Mouse (Mus musculus) NIH3T3 (cell line): ENCODE results near the gene Arhgap8.
"Not testable (repeated sequence)": the region's sequence is repeated elsewhere in the genome, so short reads cannot be mapped to it uniquely, and the experiment has no call there.

Source experiments
- DNase-seq: peaks from one replicate; pipeline ENCODE4 v3.0.0-alpha.2; 2012; ENCODE audit warnings: low read depth

Gene Arhgap8

GRCm38 (mm10) chr15:84697611-84698011 is 22.2 kb upstream of the Arhgap8 start:
- DNase-seq, result no peak

DNA sequence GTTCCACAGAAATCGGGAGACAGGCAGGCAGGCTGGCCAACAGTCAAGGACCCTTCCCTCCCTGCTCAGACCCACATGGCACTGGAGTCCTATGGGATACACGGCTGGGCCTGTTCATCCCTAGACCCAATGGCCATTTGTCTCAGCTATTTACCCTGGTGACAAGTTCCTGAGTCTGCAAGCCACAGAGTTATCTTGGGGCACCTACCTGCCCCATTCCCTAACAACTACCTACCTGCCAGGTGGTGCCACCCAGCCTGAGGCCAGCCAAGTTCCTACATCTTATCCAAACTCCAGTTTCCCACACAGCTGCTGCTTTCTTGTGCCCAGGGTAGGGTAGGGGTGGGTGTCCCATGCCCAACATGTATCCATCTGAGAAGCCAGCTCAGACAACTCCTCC is 21.7 kb upstream of the Arhgap8 start:
- no peak for DNase-seq

GRCm38 (mm10) chr15:84700147-84700794 is 19.6 kb upstream of the Arhgap8 start:
- peak; percentile 75 for DNase-seq

GRCm38 (mm10) chr15:84701947-84702346 is 17.9 kb upstream of the Arhgap8 start:
- peak; percentile 67 for DNase-seq

DNA sequence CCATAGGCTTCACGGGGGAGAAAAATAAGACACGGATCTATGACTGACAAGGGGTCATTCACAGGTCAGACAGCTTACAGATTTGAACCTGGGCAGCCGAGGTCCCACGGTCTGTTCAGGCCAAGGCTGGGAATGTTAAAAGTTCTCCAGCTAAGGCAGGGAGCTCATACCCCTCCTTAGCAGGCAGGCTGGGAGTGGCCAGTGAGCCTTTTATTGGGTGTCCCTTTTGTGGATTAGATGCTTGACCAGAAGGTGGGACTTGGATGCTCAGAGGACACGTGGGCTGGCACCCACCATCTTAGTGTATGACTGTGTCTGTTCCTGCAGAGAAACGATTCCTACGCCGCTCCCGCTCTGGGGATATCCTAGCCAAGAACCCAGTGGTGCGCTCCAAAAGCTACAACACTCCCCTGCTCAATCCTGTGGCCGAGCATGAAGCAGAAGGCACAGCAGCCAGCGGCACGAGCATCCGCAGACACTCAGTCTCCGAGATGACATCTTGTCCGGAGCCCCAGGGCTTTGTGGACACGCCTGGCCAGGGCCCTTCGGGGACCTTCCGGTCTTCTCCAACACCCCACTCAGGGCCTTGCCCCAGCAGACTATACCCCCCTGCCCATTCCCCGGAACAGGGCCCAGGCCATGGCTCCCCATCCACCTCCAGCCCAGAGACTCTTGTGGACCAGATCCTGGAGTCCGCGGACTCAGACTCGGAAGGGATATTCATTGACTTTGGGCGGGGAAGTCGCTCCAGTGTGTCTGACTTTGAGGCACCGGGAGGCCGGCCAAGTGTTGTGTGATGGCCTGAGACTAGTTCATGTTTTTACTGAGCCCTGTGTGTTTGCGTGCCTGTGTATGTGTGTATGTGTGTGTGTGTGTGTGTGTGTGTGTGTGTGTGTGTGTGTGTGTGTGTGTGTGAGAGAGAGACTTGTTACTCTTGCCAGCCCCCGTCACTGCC is 17.2 kb upstream of the Arhgap8 start:
- no peak for DNase-seq

GRCm38 (mm10) chr15:84703992-84704391 is 15.9 kb upstream of the Arhgap8 start:
- DNase-seq, result no peak

GRCm38 (mm10) chr15:84705351-84705901 is 14.4 kb upstream of the Arhgap8 start:
- no peak for DNase-seq

- DNase-seq, result no peak
These were observed 12.8 kb upstream of the Arhgap8 start for GRCm38 (mm10) chr15:84706983-84707619.

GRCm38 (mm10) chr15:84712566-84713405 is 7.1 kb upstream of the Arhgap8 start:
- peak; percentile 60 for DNase-seq

- DNase-seq, result peak; percentile 89
These were observed 5.1 kb upstream of the Arhgap8 start for GRCm38 (mm10) chr15:84714730-84715129.

DNA sequence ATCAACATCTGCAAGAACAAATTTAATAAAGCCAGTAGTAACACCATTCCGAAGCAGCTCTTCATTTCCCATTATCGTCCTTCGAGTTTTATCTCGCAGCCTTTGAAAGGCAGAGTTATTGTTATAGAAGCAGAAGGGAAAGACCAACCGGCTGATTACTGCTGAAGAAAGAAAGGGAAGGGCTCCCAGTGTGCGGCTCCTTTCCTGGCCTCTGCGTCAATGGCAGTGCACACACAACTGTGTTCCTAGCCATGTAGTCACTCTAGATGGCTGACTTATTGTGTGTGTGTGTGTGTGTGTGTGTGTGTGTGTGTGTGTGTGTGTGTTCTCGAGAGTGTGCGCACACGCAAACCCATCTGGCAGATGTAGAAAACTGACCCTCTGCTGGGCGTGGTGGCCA is 4.7 kb upstream of the Arhgap8 start:
- no peak for DNase-seq

- DNase-seq, result not testable (repeated sequence)
These were observed 2.1 kb upstream of the Arhgap8 start for GRCm38 (mm10) chr15:84717570-84718270.

- DNase-seq, result no peak
These were observed 1.1 kb upstream of the Arhgap8 start for GRCm38 (mm10) chr15:84718785-84719184.

GRCm38 (mm10) chr15:84720291-84721204 is 696 bp downstream of the Arhgap8 start:
- peak; percentile 64 for DNase-seq

DNA sequence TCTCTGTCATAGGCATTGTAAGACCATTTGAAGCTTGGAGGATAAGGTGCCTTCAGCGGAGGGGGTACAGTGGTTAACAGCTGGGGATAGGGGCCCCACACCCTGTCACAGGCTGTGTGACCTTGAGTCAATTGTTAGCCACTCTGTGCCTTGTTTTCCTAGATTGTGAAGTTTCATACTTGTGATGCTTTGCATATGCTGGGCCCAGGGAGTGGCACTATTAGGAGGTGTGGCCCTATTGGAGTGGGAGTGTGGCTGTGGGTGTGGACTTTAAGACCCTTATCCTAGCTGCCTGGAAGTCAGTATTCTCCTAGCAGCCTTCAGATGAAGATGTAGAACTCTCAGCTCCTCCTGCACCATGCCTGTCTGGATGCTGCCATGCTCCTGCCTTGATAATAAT is 3.8 kb downstream of the Arhgap8 start:
- not testable (repeated sequence) for DNase-seq

DNA sequence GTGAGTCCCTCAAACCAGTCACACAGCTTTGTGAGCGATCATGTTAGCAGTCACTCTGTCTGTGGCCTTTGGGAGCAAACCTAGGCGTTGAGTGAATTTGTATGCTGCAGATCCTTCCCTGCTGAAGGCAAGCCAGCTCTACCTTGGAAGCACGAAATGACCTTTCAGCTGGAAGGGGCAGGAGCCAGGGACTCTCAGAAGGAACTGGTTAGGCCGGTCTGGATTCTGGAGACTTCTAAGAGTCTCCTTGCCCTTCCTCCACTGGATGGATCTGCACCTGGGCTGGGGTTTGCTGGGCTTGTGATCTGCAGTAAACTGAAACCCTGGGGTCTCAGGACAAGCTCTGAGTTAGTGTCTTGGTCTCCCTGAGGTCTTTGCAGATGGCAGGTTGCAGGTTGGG is 4.3 kb downstream of the Arhgap8 start:
- DNase-seq, result no peak

- no peak for DNase-seq
These were observed 9.8 kb downstream of the Arhgap8 start for GRCm38 (mm10) chr15:84729685-84730084.

DNA sequence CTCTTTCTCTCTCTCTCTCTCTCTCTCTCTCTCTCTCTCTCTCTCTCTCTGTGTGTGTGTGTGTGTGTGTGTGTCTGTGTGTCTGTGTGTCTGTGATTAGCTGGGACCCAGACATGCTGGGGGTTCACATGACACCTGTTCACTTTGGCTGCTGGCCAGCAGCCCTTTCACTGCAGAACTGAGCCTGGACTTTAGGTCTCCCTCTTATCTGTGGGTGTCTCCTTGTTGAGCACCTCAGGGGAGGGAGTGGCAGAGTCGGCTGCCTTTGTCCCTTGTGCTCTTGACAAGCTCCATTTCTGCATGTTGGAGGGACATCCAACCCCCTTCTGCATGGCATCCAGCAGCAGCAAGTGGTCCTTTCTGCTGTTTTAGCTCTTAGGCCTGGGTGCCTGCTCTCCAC is 11.0 kb downstream of the Arhgap8 start:
- no peak for DNase-seq

- DNase-seq, result no peak
These were observed 12.0 kb downstream of the Arhgap8 start for GRCm38 (mm10) chr15:84731676-84732424.
